Mouse (Mus musculus) myocyte (in vitro differentiated cells): ENCODE measurements around the gene Lmo3. TPM values are rescaled to one million over a fixed set of nuclear protein-coding genes. Genes with fewer than 3 reads are reported as not detected.

Experiments
- H3K27me3 ChIP-seq: one replicate; pipeline ENCODE4 v1.6.1; 2011; ENCODE audit not compliant: control insufficient read depth, insufficient read depth, insufficient read length
- H3K36me3 ChIP-seq: one replicate; pipeline ENCODE4 v1.6.1; 2011; ENCODE audit not compliant: control insufficient read depth, insufficient read depth
- H3K4me2 ChIP-seq: one replicate; pipeline ENCODE4 v1.6.1; 2011; ENCODE audit warnings: low read depth, control low read depth
- H3K4me3 ChIP-seq: one replicate; pipeline ENCODE4 v1.5.1; 2011; ENCODE audit warnings: mild to moderate bottlenecking, control low read depth, moderate library complexity
- H3K79me2 ChIP-seq: one replicate; pipeline ENCODE4 v1.6.1; 2011; ENCODE audit not compliant: control insufficient read depth, insufficient read depth
- H3ac ChIP-seq: one replicate; pipeline ENCODE4 v1.6.1; 2011; ENCODE audit not compliant: control insufficient read depth, insufficient read length
- CEBPB ChIP-seq: IDR thresholded peaks from 2 replicates; pipeline ENCODE4 v1.6.1; 2011; ENCODE audit warnings: mild to moderate bottlenecking, moderate library complexity; ENCODE audit not compliant: poor library complexity, insufficient read depth, severe bottlenecking
- E2F4 ChIP-seq: IDR thresholded peaks from one replicate; pipeline ENCODE4 v1.6.1; 2011; ENCODE audit warnings: mild to moderate bottlenecking, control low read depth, moderate library complexity; ENCODE audit not compliant: insufficient read depth
- MAX ChIP-seq: IDR thresholded peaks from one replicate; pipeline ENCODE4 v1.6.1; 2011; ENCODE audit warnings: low read depth, mild to moderate bottlenecking, control low read depth
- MYOD1 ChIP-seq, 3 experiments: IDR thresholded peaks; one replicate each; pipeline ENCODE4 v1.6.1; 2011; ENCODE audit warnings: control low read depth in 2 of 3, low read depth in 2 of 3, mild to moderate bottlenecking in 2 of 3, moderate library complexity in 1 of 3; ENCODE audit not compliant: insufficient read length in 2 of 3, control insufficient read depth in 1 of 3
- MYOG ChIP-seq, 3 experiments: IDR thresholded peaks; one replicate each; pipeline ENCODE4 v1.6.1; 2011; ENCODE audit warnings: control low read depth in 2 of 3, low read depth in 2 of 3, mild to moderate bottlenecking in 2 of 3; ENCODE audit not compliant: insufficient read length in 2 of 3, control insufficient read depth in 1 of 3, insufficient read depth in 1 of 3
- POLR2A ChIP-seq: IDR thresholded peaks from one replicate; pipeline ENCODE4 v1.6.1; 2011; ENCODE audit warnings: low read depth, mild to moderate bottlenecking, control low read depth, moderate library complexity; ENCODE audit not compliant: insufficient read length
- POLR2AphosphoS2 ChIP-seq: IDR thresholded peaks from one replicate; pipeline ENCODE4 v1.6.1; 2011; ENCODE audit warnings: low read depth, control low read depth; ENCODE audit not compliant: insufficient read length
- REST ChIP-seq: IDR thresholded peaks from one replicate; pipeline ENCODE4 v1.6.1; 2011; ENCODE audit warnings: mild to moderate bottlenecking, control low read depth, moderate library complexity; ENCODE audit not compliant: insufficient read depth, insufficient read length
- SRF ChIP-seq: IDR thresholded peaks from one replicate; pipeline ENCODE4 v1.6.1; 2011; ENCODE audit warnings: low read depth; ENCODE audit not compliant: control insufficient read depth, insufficient read length
- TCF12 ChIP-seq: IDR thresholded peaks from one replicate; pipeline ENCODE4 v1.6.1; 2011; ENCODE audit warnings: mild to moderate bottlenecking, control low read depth; ENCODE audit not compliant: poor library complexity, insufficient read depth, severe bottlenecking
- TCF3 ChIP-seq: IDR thresholded peaks from one replicate; pipeline ENCODE4 v1.6.1; 2011; ENCODE audit warnings: low read depth, control low read depth; ENCODE audit not compliant: insufficient read length
- USF1 ChIP-seq: IDR thresholded peaks from one replicate; pipeline ENCODE4 v1.6.1; 2011; ENCODE audit warnings: low read depth, mild to moderate bottlenecking, control low read depth, moderate library complexity
- polyA plus RNA-seq: library from polyadenylated mRNA; unstranded; fragments of >200 nt; fragmentation: generic; extraction: Trizol; gene quantifications from one replicate; pipeline ENCODE4 v1.2.1, GENCODE M21; 2012; ENCODE audit warnings: missing spikeins

Gene Lmo3
- not detected for polyA plus RNA-seq

DNA sequence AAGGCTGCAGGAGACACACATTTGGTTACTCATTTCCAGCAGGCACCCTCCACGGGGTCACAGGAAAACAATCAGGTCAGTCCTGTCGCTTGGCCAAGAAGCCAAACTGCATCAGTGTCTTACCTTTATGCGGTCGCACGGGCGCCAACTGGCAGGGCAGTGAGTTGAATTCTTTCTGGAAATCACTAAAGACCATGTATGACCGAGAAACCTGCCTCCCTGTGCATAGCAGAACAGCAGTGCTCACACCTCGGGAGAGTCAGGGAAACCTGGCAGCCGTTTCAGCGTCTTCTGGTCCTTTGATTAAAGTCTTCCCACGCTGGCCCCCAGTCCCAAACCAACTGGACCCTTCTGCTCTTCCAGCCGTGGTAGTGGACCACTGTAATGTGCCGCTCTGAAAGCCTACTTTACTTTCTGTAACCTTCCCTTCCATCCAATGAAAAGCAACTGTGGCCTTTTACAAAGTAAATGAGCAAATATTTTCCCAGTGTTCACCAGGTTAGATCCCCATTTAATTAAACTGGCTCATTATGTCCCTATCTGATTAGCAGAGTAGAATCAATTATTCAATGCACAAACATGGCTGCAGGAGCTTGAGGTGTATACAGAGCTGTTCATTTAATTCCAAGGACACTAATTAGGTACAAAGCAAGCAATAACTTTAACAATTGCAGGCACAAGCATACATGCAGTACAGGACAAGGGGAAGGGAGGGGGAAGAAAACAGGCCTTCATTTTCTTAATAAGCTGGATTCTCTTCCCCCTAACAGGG is at the start of gene Lmo3:
Gene Lmo3 (minus strand): TSS at position 235 of the 772 bp plus-strand sequence.
- Histone ChIP-seq H3K4me3 (no peak within 1 kb of the TSS), H3K79me2 (no peaks in the 10 kb centered on the region), H3K27me3 (no peaks in the 10 kb centered on the region), H3ac (no peak within 1 kb of the TSS), H3K4me2 (no peak within 1 kb of the TSS), H3K36me3 (no peaks in the 10 kb centered on the region)
- TF ChIP-seq TCF12 (no peak), USF1 (no peak), TCF3 (no peak), REST (no peak), E2F4 (no peak), MAX (no peak), CEBPB (no peak), POLR2A (no peak), SRF (no peak), MYOD1 (IDR thresholded peaks at IDR 0.05; ENCODE audit: control insufficient read depth in 1 of 3, insufficient read length in 2 of 3, low read depth in 2 of 3) (no peak)

GRCm38 (mm10) chr6:138620786-138621185 is 39.0 kb upstream of the Lmo3 start:
- Histone ChIP-seq H3K36me3 (no peaks in the 10 kb centered on the region), H3K79me2 (no peaks in the 10 kb centered on the region), H3K4me2 (no peak overlapping the region), H3ac (no peak overlapping the region), H3K4me3 (no peak overlapping the region), H3K27me3 (no peaks in the 10 kb centered on the region)
- no peak for TF ChIP-seq SRF
- no peak for TF ChIP-seq POLR2A
- TF ChIP-seq MYOG (IDR thresholded peaks at IDR 0.05; ENCODE audit: control insufficient read depth in 1 of 3, insufficient read depth in 1 of 3, insufficient read length in 2 of 3, low read depth in 2 of 3) = no peak
- no peak for TF ChIP-seq MAX
- no peak for TF ChIP-seq TCF12
- TF ChIP-seq CEBPB = no peak
- no peak for TF ChIP-seq REST
- TF ChIP-seq E2F4 = no peak
- no peak for TF ChIP-seq POLR2AphosphoS2
- TF ChIP-seq TCF3 = no peak
- no peak for TF ChIP-seq USF1
- TF ChIP-seq MYOD1 (IDR thresholded peaks at IDR 0.05; ENCODE audit: control insufficient read depth in 1 of 3, insufficient read length in 2 of 3, low read depth in 2 of 3) = no peak

- Histone ChIP-seq H3K36me3 (no peaks in the 10 kb centered on the region), H3K4me2 (no peak overlapping the region), H3K79me2 (no peaks in the 10 kb centered on the region), H3K4me3 (no peak overlapping the region), H3ac (no peak overlapping the region), H3K27me3 (no peaks in the 10 kb centered on the region)
- no peak for TF ChIP-seq CEBPB
- TF ChIP-seq MAX = no peak
- TF ChIP-seq MYOG (IDR thresholded peaks at IDR 0.05; ENCODE audit: control insufficient read depth in 1 of 3, insufficient read depth in 1 of 3, insufficient read length in 2 of 3, low read depth in 2 of 3) = no peak
- TF ChIP-seq E2F4 = no peak
- TF ChIP-seq POLR2AphosphoS2 = no peak
- TF ChIP-seq REST = no peak
- no peak for TF ChIP-seq TCF3
- TF ChIP-seq MYOD1 (IDR thresholded peaks at IDR 0.05; ENCODE audit: control insufficient read depth in 1 of 3, insufficient read length in 2 of 3, low read depth in 2 of 3) = no peak
- TF ChIP-seq POLR2A = no peak
- no peak for TF ChIP-seq TCF12
- TF ChIP-seq USF1 = no peak
- no peak for TF ChIP-seq SRF
These were observed 36.6 kb upstream of the Lmo3 start for GRCm38 (mm10) chr6:138618396-138618795.

DNA sequence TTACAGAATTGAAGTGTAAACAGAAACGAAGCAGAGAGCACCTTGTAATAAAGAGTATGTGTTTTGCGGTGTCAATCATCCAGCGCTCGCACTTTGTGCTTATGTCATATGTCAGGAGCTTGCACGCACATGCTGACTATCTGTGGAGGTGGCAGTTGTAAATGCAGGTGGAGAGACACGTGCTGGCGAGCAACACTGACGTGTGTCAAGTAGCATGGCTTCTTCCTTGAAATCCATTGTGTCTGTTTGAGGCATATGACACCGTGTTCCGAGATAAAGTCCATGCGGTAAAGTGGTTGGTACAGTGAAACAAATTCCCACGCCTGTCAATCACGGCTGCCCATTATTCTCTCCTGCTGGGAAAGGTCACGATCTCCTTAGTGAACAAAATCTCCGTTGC is 15.2 kb upstream of the Lmo3 start:
- TF ChIP-seq REST (no peak), MYOG (IDR thresholded peaks at IDR 0.05; ENCODE audit: control insufficient read depth in 1 of 3, insufficient read depth in 1 of 3, insufficient read length in 2 of 3, low read depth in 2 of 3) (no peak), POLR2A (no peak), CEBPB (no peak), USF1 (no peak), MYOD1 (IDR thresholded peaks at IDR 0.05; ENCODE audit: control insufficient read depth in 1 of 3, insufficient read length in 2 of 3, low read depth in 2 of 3) (no peak), POLR2AphosphoS2 (no peak), SRF (no peak)
- Histone ChIP-seq H3K4me3 (no peak overlapping the region), H3ac (no peak overlapping the region), H3K79me2 (no peaks in the 10 kb centered on the region), H3K36me3 (no peaks in the 10 kb centered on the region), H3K4me2 (no peak overlapping the region), H3K27me3 (no peaks in the 10 kb centered on the region)

DNA sequence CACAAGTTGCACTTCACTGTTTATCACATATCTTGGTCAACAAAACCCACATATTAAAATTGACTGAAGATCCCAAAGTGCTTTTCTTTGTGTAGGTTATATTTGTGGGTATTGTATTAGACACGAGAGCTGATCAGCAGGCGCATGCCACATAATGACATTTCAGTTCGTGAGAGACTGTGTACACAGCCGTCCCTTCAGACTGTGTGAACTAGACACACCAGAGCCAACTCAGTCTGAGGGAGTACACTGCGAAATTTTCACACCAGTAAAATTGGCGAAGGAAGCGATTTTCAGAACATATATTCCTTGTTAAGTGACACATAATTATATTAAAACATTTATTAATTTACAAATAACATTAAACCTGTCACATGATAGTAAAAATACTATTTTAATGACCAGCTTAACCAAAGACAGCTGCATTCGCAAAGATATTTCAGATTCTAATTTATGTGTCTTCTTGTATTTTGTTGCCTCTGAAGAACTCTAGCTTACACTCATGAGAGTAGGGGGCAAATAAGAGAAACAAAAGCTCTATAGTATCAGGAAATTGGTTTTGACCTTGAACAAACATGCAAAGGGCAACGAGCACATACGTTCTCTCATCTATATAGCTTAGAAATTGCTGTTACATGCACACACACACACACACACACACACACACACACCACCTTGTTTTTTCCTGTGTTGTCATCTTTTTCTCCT is 14.4 kb upstream of the Lmo3 start:
- Histone ChIP-seq H3K27me3 (no peaks in the 10 kb centered on the region), H3K79me2 (no peaks in the 10 kb centered on the region), H3ac (no peak overlapping the region), H3K4me2 (no peak overlapping the region), H3K36me3 (no peaks in the 10 kb centered on the region), H3K4me3 (no peak overlapping the region)
- TF ChIP-seq SRF (no peak), CEBPB (no peak), MYOG (IDR thresholded peaks at IDR 0.05; ENCODE audit: control insufficient read depth in 1 of 3, insufficient read depth in 1 of 3, insufficient read length in 2 of 3, low read depth in 2 of 3) (no peak), USF1 (no peak), MAX (no peak), POLR2AphosphoS2 (no peak), TCF12 (no peak), MYOD1 (IDR thresholded peaks at IDR 0.05; ENCODE audit: control insufficient read depth in 1 of 3, insufficient read length in 2 of 3, low read depth in 2 of 3) (no peak), REST (no peak), E2F4 (no peak)
